Mouse (Mus musculus) liver, embryonic 14.5 days (tissue): ENCODE measurements around the gene CT030661.1. TPM values are rescaled to one million over a fixed set of nuclear protein-coding genes. Genes with fewer than 3 reads are reported as not detected.
"Not testable (repeated sequence)": the region's sequence is repeated elsewhere in the genome, so short reads cannot be mapped to it uniquely, and the experiment has no call there.

Experiments used
- ATAC-seq: fragments of 200-750 bp; cut with Nextera tagmentation; 2 replicates; pipeline ENCODE4 v1.8.0; 2017; ENCODE audit warnings: moderate number of reproducible peaks, mild to moderate bottlenecking, moderate library complexity; ENCODE audit not compliant: insufficient read depth
- DNase-seq, 3 experiments: peaks; one replicate each; pipeline ENCODE4 v3.0.0-alpha.2; 2012 to 2013; ENCODE audit warnings: low read depth in 3 of 3, low spot score in 3 of 3
- H3K27ac ChIP-seq: fragments of 300-500 bp; sonication (generic); 2 replicates; pipeline ENCODE4 v1.5.1; 2014; ENCODE audit warnings: moderate library complexity, mild to moderate bottlenecking, control low read depth, inconsistent platforms
- H3K27me3 ChIP-seq: fragments of 300-500 bp; sonication (generic); 2 replicates; pipeline ENCODE4 v1.6.1; 2014; ENCODE audit warnings: mild to moderate bottlenecking, low read length, moderate library complexity; ENCODE audit not compliant: control insufficient read depth, insufficient read depth
- H3K36me3 ChIP-seq: fragments of 300-500 bp; sonication (generic); replicated peaks from 2 replicates; pipeline ENCODE4 v1.6.1; 2014; ENCODE audit warnings: low read depth; ENCODE audit not compliant: control insufficient read depth, insufficient read depth
- H3K4me1 ChIP-seq, 2 experiments: fragments of 200-500 bp in 1 of 2; fragments of 300-500 bp in 1 of 2; sonication (generic) in 1 of 2; replicated peaks; 2 replicates each; pipeline ENCODE4 v1.6.1; 2012 to 2014; ENCODE audit warnings: antibody characterized with exemption in 1 of 2, inconsistent platforms in 1 of 2, low read length in 1 of 2; ENCODE audit not compliant: control insufficient read depth in 2 of 2, insufficient read depth in 2 of 2
- H3K4me2 ChIP-seq: fragments of 300-500 bp; sonication (generic); 2 replicates; pipeline ENCODE4 v1.6.1; 2014; ENCODE audit warnings: low read depth, mild to moderate bottlenecking, control low read depth, moderate library complexity
- H3K4me3 ChIP-seq, 2 experiments: fragments of 200-500 bp in 1 of 2; fragments of 300-500 bp in 1 of 2; sonication (generic) in 1 of 2; 2 replicates each; pipeline ENCODE4 v1.5.1; 2012 to 2014; ENCODE audit warnings: low read depth in 2 of 2, low read length in 2 of 2, mild to moderate bottlenecking in 2 of 2, control low read depth in 1 of 2, inconsistent platforms in 1 of 2, moderate library complexity in 1 of 2; ENCODE audit not compliant: insufficient read depth in 1 of 2
- H3K9ac ChIP-seq: fragments of 300-500 bp; sonication (generic); replicated peaks from 2 replicates; pipeline ENCODE4 v1.6.1; 2014; ENCODE audit warnings: mild to moderate bottlenecking, control low read depth, moderate library complexity
- H3K9me3 ChIP-seq: fragments of 300-500 bp; sonication (generic); 2 replicates; pipeline ENCODE4 v1.6.1; 2016; ENCODE audit warnings: low read length, mixed read lengths; ENCODE audit not compliant: control insufficient read depth
- CTCF ChIP-seq: IDR thresholded peaks from 2 replicates; pipeline ENCODE4 v1.5.1; 2016; ENCODE audit warnings: antibody characterized with exemption, low read depth, control low read depth
- EP300 ChIP-seq: IDR thresholded peaks from 2 replicates; pipeline ENCODE4 v1.6.1; 2016; ENCODE audit warnings: antibody characterized with exemption, low read depth
- WGBS: fragments of 180-500 bp; shearing (Covaris S2); extraction: QIAGEN DNeasy Blood & Tissue Kit; methylation state at CpG from one replicate; pipeline ENCODE4 v1.1.7; 2014; ENCODE audit not compliant: insufficient replicate concordance; 5-methylcytosine and 5-hydroxymethylcytosine counted together
- polyA plus RNA-seq, 2 experiments: library from polyadenylated mRNA; depleted of rRNA in 1 of 2; stranded (reverse) in 1 of 2; unstranded in 1 of 2; fragments of >200 nt; fragmentation: Nextera tagmentation in 1 of 2; extraction: Ambion mirVana in 1 of 2; gene quantifications; 2 replicates each; pipeline versions ENCODE4 v1.2.1 to v1.2.3; 2012 to 2014

Gene CT030661.1
- 0.83 and 2.1 TPM in 2 replicates for polyA plus RNA-seq (2012; rRNA removed)
- polyA plus RNA-seq (2014; fragmentation: Nextera tagmentation; extraction: Ambion mirVana), result 3.8 and 4.9 TPM in 2 replicates

- DNase-seq (peak; percentile 91 to 92 (median 91)), ATAC-seq (peak; percentile 99)
- WGBS, result 0% methylated on average over 20 of the region's 20 CpGs
- not testable (repeated sequence) for H3K36me3 ChIP-seq, H3K9me3 ChIP-seq, H3K4me1 ChIP-seq, H3K27me3 ChIP-seq
- Histone ChIP-seq H3K4me2 (peak within 1 kb of the TSS; percentile 66), H3K4me3 (peak within 1 kb of the TSS; percentile 71 to 86), H3K9ac (peak within 1 kb of the TSS; percentile 80), H3K27ac (peak within 1 kb of the TSS; percentile 65; the same call in 1 of the 2 replicates)
Observed at GRCm38 (mm10) chr17:22314730-22315226, at the start of gene CT030661.1. Gene CT030661.1 (minus strand): TSS chr17:22314837.

DNA sequence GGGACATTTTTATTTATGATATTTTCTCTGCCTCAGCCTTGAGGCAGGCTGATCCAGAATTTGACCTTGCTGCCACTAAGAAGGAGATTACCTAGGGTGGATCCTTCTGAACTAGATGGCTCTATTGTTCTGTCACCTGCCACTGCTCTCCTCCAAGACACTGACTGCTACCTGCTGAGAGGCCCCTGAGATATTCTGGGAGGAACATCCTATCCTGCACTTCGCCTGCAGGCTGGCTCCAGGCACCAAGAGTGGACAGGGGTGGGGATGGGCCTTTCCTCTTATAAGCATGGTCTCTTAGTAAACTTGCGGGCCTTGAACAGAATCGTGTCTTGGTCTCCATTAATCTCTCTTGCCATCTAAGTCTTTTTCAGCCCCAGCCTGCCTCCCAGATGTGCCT lies 49.3 kb upstream of the CT030661.1 start:
- no peak for TF ChIP-seq CTCF
- TF ChIP-seq EP300, result no peak
- H3K27me3 ChIP-seq, result no peaks in the 10 kb centered on the region
- H3K9me3 ChIP-seq, result no peaks in the 10 kb centered on the region; the same call in 1 of the 2 replicates
- H3K4me2 ChIP-seq, result no peak overlapping the region
- peaks cover 3 to 10% of the 10 kb centered on the region in 2 experiments; a peak in 3 of 4 replicates for H3K4me1 ChIP-seq
- no peaks in the 10 kb centered on the region for H3K36me3 ChIP-seq
- ATAC-seq (no peak), DNase-seq (no peak)
- no peak overlapping the region for H3K27ac ChIP-seq
- no peak overlapping the region for H3K9ac ChIP-seq
- H3K4me3 ChIP-seq, result no peak overlapping the region
- WGBS, result 77% methylated on average over 3 of the region's 3 CpGs

- Histone ChIP-seq H3K4me3 (peak within 1 kb of the TSS; percentile 67 to 100), H3K4me2 (peak within 1 kb of the TSS; percentile 77), H3K9ac (peak within 1 kb of the TSS; percentile 89), H3K27ac (peak within 1 kb of the TSS; percentile 82), H3K4me1 (peaks cover 3 to 10% of the 10 kb centered on the region in 2 experiments; a peak in 3 of 4 replicates)
- ATAC-seq (peak; percentile 99), DNase-seq (peak; percentile 17 to 46 (median 22))
- H3K9me3 ChIP-seq, H3K36me3 ChIP-seq, H3K27me3 ChIP-seq: not testable (repeated sequence)
- under 1% methylated on average over 27 of the region's 43 CpGs for WGBS
Observed at GRCm38 (mm10) chr17:22361101-22361781, 46.6 kb upstream of the CT030661.1 start, which contains the start of the genes Zfp944 and Zfp758. Gene Zfp944 (minus strand): TSS chr17:22361400. Gene Zfp758 (plus strand): TSS chr17:22361453.

DNA sequence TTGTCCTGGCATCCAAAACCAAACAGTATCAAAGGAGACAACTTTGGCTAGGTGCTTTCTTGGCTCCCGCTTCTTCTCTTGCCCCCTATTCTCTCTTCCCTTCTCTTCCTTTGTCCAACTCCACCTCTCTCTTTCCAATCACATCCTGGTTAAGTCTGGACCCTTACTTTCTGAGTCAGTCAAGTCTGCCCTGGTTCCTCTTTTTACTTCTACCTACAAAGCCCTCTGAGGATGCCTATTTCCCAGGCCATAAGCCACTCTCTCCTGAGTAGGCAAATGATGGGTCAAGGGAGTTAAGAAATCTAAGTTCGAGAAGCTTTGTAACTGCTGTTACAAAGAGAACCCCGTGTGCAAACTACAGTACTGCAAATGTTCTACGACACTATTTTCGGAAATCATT lies 45.9 kb upstream of the CT030661.1 start:
- TF ChIP-seq EP300 (no peak), CTCF (no peak)
- 23% methylated on average over 5 of the region's 5 CpGs for WGBS
- peaks cover 3 to 10% of the 10 kb centered on the region in 2 experiments; a peak in 3 of 4 replicates for H3K4me1 ChIP-seq
- DNase-seq, result no peak
- H3K36me3 ChIP-seq, result no peaks in the 10 kb centered on the region
- ATAC-seq, result no peak
- H3K9me3 ChIP-seq, result no peaks in the 10 kb centered on the region; the same call in 1 of the 2 replicates
- peak overlapping the region; percentile 77 for H3K4me2 ChIP-seq
- H3K27me3 ChIP-seq, result no peaks in the 10 kb centered on the region
- no peak overlapping the region for H3K27ac ChIP-seq
- H3K9ac ChIP-seq, result peak overlapping the region; percentile 68
- H3K4me3 ChIP-seq, result peak overlapping the region; percentile 67 to 90

GRCm38 (mm10) chr17:22352794-22353193 lies 38.2 kb upstream of the CT030661.1 start:
- no peaks in the 10 kb centered on the region for H3K4me1 ChIP-seq
- peak in 2 of 3 experiments; percentile 7 to 22 for DNase-seq
- H3K27me3 ChIP-seq, result no peaks in the 10 kb centered on the region
- H3K4me3 ChIP-seq, result no peak overlapping the region
- TF ChIP-seq EP300 (no peak), CTCF (peak; percentile 75)
- no peaks in the 10 kb centered on the region for H3K9me3 ChIP-seq
- ATAC-seq, result no peak
- H3K4me2 ChIP-seq, result no peak overlapping the region
- H3K9ac ChIP-seq, result no peak overlapping the region
- H3K36me3 ChIP-seq, result no peaks in the 10 kb centered on the region
- H3K27ac ChIP-seq, result no peak overlapping the region

- not testable (repeated sequence) for ATAC-seq, H3K27ac ChIP-seq, H3K4me1 ChIP-seq, H3K9me3 ChIP-seq, H3K27me3 ChIP-seq, H3K36me3 ChIP-seq, DNase-seq
- WGBS, result 9% methylated on average over 2 of the region's 2 CpGs
- Histone ChIP-seq H3K4me2 (peak overlapping the region; percentile 66), H3K9ac (peak overlapping the region; percentile 80), H3K4me3 (peak overlapping the region; percentile 71 to 86)
Observed at GRCm38 (mm10) chr17:22315247-22315646, 610 bp upstream of the CT030661.1 start.

DNA sequence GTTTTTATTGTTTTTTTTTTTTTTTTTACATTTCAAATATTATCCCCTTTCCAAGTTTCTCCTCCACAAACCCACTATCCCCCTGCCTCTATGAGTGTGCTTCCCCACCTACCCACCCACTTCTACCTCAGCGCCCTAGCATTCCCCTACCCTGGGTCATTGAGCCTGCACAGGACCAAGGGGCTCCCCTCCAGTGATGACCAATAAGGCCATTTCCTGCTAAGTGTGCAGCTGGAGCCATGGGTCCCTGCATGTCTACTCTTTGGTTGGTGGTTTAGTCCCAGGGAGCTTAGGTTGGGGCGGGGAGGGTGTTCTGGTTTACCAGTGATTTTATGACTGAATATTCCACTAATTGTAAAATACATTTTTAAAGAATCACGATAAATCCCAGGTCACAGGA lies 418 bp downstream of the CT030661.1 start:
- H3K27ac ChIP-seq, result not testable (repeated sequence)

More for the DNA sequence above, 418 bp downstream of the CT030661.1 start:
- Histone ChIP-seq H3K4me3 (peak overlapping the region; percentile 71 to 86), H3K4me2 (peak overlapping the region; percentile 66), H3K9ac (peak overlapping the region; percentile 80)
- peak; percentile 59 for ATAC-seq
- H3K27me3 ChIP-seq, H3K36me3 ChIP-seq, H3K4me1 ChIP-seq, DNase-seq, H3K9me3 ChIP-seq: not testable (repeated sequence)
- 2% methylated on average over 3 of the region's 3 CpGs for WGBS
